In genomic region chr3:152193635-152194097, GRCm38 (mm10) we compare ENCODE assay signal across 8 mouse cellular contexts. TPM values are rescaled to one million over a fixed set of nuclear protein-coding genes. Genes with fewer than 3 reads are reported as not detected.
DNase-seq lines count a peak whose midpoint lies in the region; ATAC-seq and TF ChIP-seq lines count a peak whose summit lies in the region.

No protein-coding gene starts in this region.

- H3K27ac ChIP-seq in forebrain, embryonic 13.5 days: peak overlapping the region; percentile 20
- peak overlapping the region; percentile 85 for H3K27ac ChIP-seq in neural tube, embryonic 15.5 days (replicated peaks)

- peak; percentile 99 for ATAC-seq in forebrain, embryonic 13.5 days
- peak; percentile 99 for ATAC-seq in neural tube, embryonic 15.5 days (ENCODE audit: low FRiP score)

- H3K9ac ChIP-seq in forebrain, embryonic 13.5 days: peak overlapping the region; percentile 68
- H3K9ac ChIP-seq in neural tube, embryonic 15.5 days (replicated peaks): peak overlapping the region; percentile 59

- peak; percentile 94 for DNase-seq in c-Kit-positive CD71-positive TER-119-positive erythroid progenitor cells, embryonic 14.5 days (ENCODE audit: low spot score)
- peak; percentile 82 to 83 for DNase-seq in heart, postnatal 14 days
- peak; percentile 88 for DNase-seq in layer of hippocampus, adult 11-12 months (ENCODE audit: low spot score)
- peak; percentile 91 to 93 for DNase-seq in lung, adult 18-20 months
- DNase-seq in testis, postnatal 14 days (ENCODE audit: low spot score): peak; percentile 76

- no peak for TF ChIP-seq CTCF in E14TG2a.4 (conservative IDR thresholded peaks at IDR 0.05; ENCODE audit: low read length)

- no peaks in the 10 kb centered on the region for H3K9me3 ChIP-seq in E14TG2a.4 (ENCODE audit: low read length)
- H3K9me3 ChIP-seq in forebrain, embryonic 13.5 days (replicated peaks): no peaks in the 10 kb centered on the region
- no peaks in the 10 kb centered on the region for H3K9me3 ChIP-seq in neural tube, embryonic 15.5 days (replicated peaks)

- H3K36me3 ChIP-seq in E14TG2a.4 (ENCODE audit: insufficient read depth, low read length): no peaks in the 10 kb centered on the region
- no peaks in the 10 kb centered on the region for H3K36me3 ChIP-seq in forebrain, embryonic 13.5 days (ENCODE audit: poor library complexity, severe bottlenecking)
- no peaks in the 10 kb centered on the region for H3K36me3 ChIP-seq in neural tube, embryonic 15.5 days

- WGBS in forebrain, embryonic 13.5 days: under 1% methylated on average over 17 of the region's 17 CpGs
- WGBS in neural tube, embryonic 15.5 days: under 1% methylated on average over 17 of the region's 17 CpGs

- intact Hi-C loops in heart, postnatal 14 days (cut with DNase I): loop anchor here (2.0 kb wide), 2 partner anchors 17 to 77 kb away; partner anchors contain the start of genes Dnajb4 and Fubp1

- peaks cover 22% of the 10 kb centered on the region for H3K4me1 ChIP-seq in E14TG2a.4 (replicated peaks; ENCODE audit: low read depth, low read length)
- H3K4me1 ChIP-seq in forebrain, embryonic 13.5 days: peaks cover 16% of the 10 kb centered on the region
- peaks cover 17% of the 10 kb centered on the region for H3K4me1 ChIP-seq in neural tube, embryonic 15.5 days

- peak overlapping the region; percentile 37 for H3K4me3 ChIP-seq in E14TG2a.4 (replicated peaks; ENCODE audit: low read length)
- H3K4me3 ChIP-seq in forebrain, embryonic 13.5 days: peak overlapping the region; percentile 48
- peak overlapping the region; percentile 53 for H3K4me3 ChIP-seq in neural tube, embryonic 15.5 days (replicated peaks)

- H3K27me3 ChIP-seq in E14TG2a.4 (ENCODE audit: insufficient read depth, low read length): no peaks in the 10 kb centered on the region
- no peaks in the 10 kb centered on the region for H3K27me3 ChIP-seq in forebrain, embryonic 13.5 days
- no peaks in the 10 kb centered on the region for H3K27me3 ChIP-seq in neural tube, embryonic 15.5 days (replicated peaks)

- H3K4me2 ChIP-seq in forebrain, embryonic 13.5 days: peak overlapping the region; percentile 66
- H3K4me2 ChIP-seq in neural tube, embryonic 15.5 days: peak overlapping the region; percentile 57

RNA-seq across cellular contexts. Expression of gene Dnajb4, which starts 16.4 kb away (rescaled TPM):
- 23.8 and 28.9 TPM in 2 replicates for polyA plus RNA-seq in forebrain, embryonic 13.5 days (2015; fragmentation: Nextera tagmentation; extraction: Ambion mirVana)
- 10 to 100 TPM; 74.3 to 80.3 TPM for total RNA-seq in heart, postnatal 14 days (2021)
- 45.6 and 48.7 TPM in 2 replicates for polyA plus RNA-seq in neural tube, embryonic 15.5 days (2015; fragmentation: Nextera tagmentation; extraction: Ambion mirVana)

RNA-seq across cellular contexts. Expression of gene Fubp1, which starts 16.6 kb away (rescaled TPM):
- polyA plus RNA-seq in forebrain, embryonic 13.5 days (2015; fragmentation: Nextera tagmentation; extraction: Ambion mirVana): 399 and 412 TPM in 2 replicates
- total RNA-seq in heart, postnatal 14 days (2021): 10 to 100 TPM; 68.1 to 80.6 TPM
- polyA plus RNA-seq in neural tube, embryonic 15.5 days (2015; fragmentation: Nextera tagmentation; extraction: Ambion mirVana): 184 and 185 TPM in 2 replicates

RNA-seq across cellular contexts. Expression of gene Gipc2, which starts 27.6 kb away (rescaled TPM):
- 2.1 and 2.6 TPM in 2 replicates for polyA plus RNA-seq in forebrain, embryonic 13.5 days (2015; fragmentation: Nextera tagmentation; extraction: Ambion mirVana)
- total RNA-seq in heart, postnatal 14 days (2021): 1 to 10 TPM; 2.1 to 2.9 TPM
- 11.4 and 19.3 TPM in 2 replicates for polyA plus RNA-seq in neural tube, embryonic 15.5 days (2015; fragmentation: Nextera tagmentation; extraction: Ambion mirVana)

Comparison
In these comparisons a context has a peak if more than half of its experiments do, and no peak if none do; other contexts are left out.
1. Peak in every context shown above with its lines: DNase-seq, ATAC-seq, H3K4me3 ChIP-seq and H3K27ac ChIP-seq.